In genomic region chr14:55592226-55592625, GRCm38 (mm10) we compare ENCODE assay signal across 8 mouse cellular contexts. TPM values are rescaled to one million over a fixed set of nuclear protein-coding genes. Genes with fewer than 3 reads are reported as not detected.
A peak's percentile ranks its signal among the peaks of the same experiment; 100 is the strongest.
DNase-seq lines count a peak whose midpoint lies in the region; ATAC-seq and TF ChIP-seq lines count a peak whose summit lies in the region.

No protein-coding gene starts in this region.

- TF ChIP-seq POLR2A in embryonic fibroblast, embryonic 13.5 days (IDR thresholded peaks at IDR 0.05; ENCODE audit: low read depth, low read length) = no peak

- peak overlapping the region; percentile 90 for H3K9ac ChIP-seq in kidney, embryonic 16.5 days (replicated peaks; ENCODE audit: low read length)
- H3K9ac ChIP-seq in neural tube, embryonic 12.5 days = peak overlapping the region; percentile 86

- H3K4me3 ChIP-seq in embryonic fibroblast, embryonic 13.5 days (ENCODE audit: insufficient read depth, low read length) = peak overlapping the region; percentile 78
- peak overlapping the region; percentile 97 for H3K4me3 ChIP-seq in kidney, embryonic 16.5 days (ENCODE audit: low read length)
- peak overlapping the region; percentile 87 for H3K4me3 ChIP-seq in neural tube, embryonic 12.5 days

- peaks cover 45% of the 10 kb centered on the region for H3K36me3 ChIP-seq in kidney, embryonic 16.5 days (ENCODE audit: insufficient read depth, low read length)
- peaks cover 46% of the 10 kb centered on the region for H3K36me3 ChIP-seq in neural tube, embryonic 12.5 days

- DNase-seq in spleen, adult 12 weeks (ENCODE audit: low spot score) = peak; percentile 14
- no peak for DNase-seq in spleen, postnatal 14 days (ENCODE audit: low spot score in 2 of 2)
- no peak for DNase-seq in layer of hippocampus, adult 9-10 months (ENCODE audit: low spot score)
- no peak for DNase-seq in layer of hippocampus, adult 11-12 months (ENCODE audit: low spot score)
- no peak for DNase-seq in spleen, adult 18-20 months

- no peak for ATAC-seq in kidney, embryonic 16.5 days (ENCODE audit: low FRiP score, low TSS enrichment)
- ATAC-seq in neural tube, embryonic 12.5 days (ENCODE audit: low FRiP score, low read depth) = no peak

- H3K27ac ChIP-seq in embryonic fibroblast, embryonic 13.5 days (ENCODE audit: insufficient read depth, low read length) = no peak overlapping the region
- H3K27ac ChIP-seq in kidney, embryonic 16.5 days (ENCODE audit: low read length) = peak overlapping the region; percentile 100
- H3K27ac ChIP-seq in neural tube, embryonic 12.5 days = 0 out of 2 replicates have a peak overlapping the region, but pooled peaks have one; percentile 64

- no peaks in the 10 kb centered on the region for H3K27me3 ChIP-seq in kidney, embryonic 16.5 days (ENCODE audit: insufficient read depth, low read length)
- H3K27me3 ChIP-seq in neural tube, embryonic 12.5 days (replicated peaks) = no peaks in the 10 kb centered on the region

- H3K4me2 ChIP-seq in kidney, embryonic 16.5 days (replicated peaks; ENCODE audit: low read depth, low read length) = peak overlapping the region; percentile 78
- peak overlapping the region; percentile 98 for H3K4me2 ChIP-seq in neural tube, embryonic 12.5 days (replicated peaks)

- no peaks in the 10 kb centered on the region for H3K9me3 ChIP-seq in kidney, embryonic 16.5 days (ENCODE audit: low read length)
- no peaks in the 10 kb centered on the region for H3K9me3 ChIP-seq in neural tube, embryonic 12.5 days

- WGBS in kidney, embryonic 16.5 days = 2% methylated on average over 16 of the region's 16 CpGs
- WGBS in neural tube, embryonic 12.5 days = 5% methylated on average over 16 of the region's 16 CpGs

- 0 out of 2 replicates have a peak, but pooled peaks cover 4% of the 10 kb centered on the region for H3K4me1 ChIP-seq in embryonic fibroblast, embryonic 13.5 days (ENCODE audit: control insufficient read depth, insufficient read depth, low read length)
- H3K4me1 ChIP-seq in kidney, embryonic 16.5 days (ENCODE audit: insufficient read depth, low read length) = peaks cover 16% of the 10 kb centered on the region
- peaks cover 29% of the 10 kb centered on the region for H3K4me1 ChIP-seq in neural tube, embryonic 12.5 days

- no peak for TF ChIP-seq CTCF in embryonic fibroblast, embryonic 13.5 days (IDR thresholded peaks at IDR 0.05; ENCODE audit: borderline replicate concordance, insufficient read depth, low read length)

RNA-seq across cellular contexts. Expression of gene Rnf31, which starts 0.7 kb away (rescaled TPM):
- 17.0 and 24.7 TPM in 2 replicates for polyA plus RNA-seq in embryonic fibroblast, embryonic 13.5 days (2011; ENCODE audit: insufficient read length, low read depth, missing spikeins)
- 21.3 and 26.2 TPM in 2 replicates for polyA plus RNA-seq in kidney, embryonic 16.5 days (2015; fragmentation: Nextera tagmentation; extraction: Ambion mirVana)
- 17.8 and 21.0 TPM in 2 replicates for polyA plus RNA-seq in neural tube, embryonic 12.5 days (2016; fragmentation: Nextera tagmentation; extraction: Ambion mirVana)

RNA-seq across cellular contexts. Expression of gene Psme2, which starts 1.3 kb away (rescaled TPM):
- polyA plus RNA-seq in embryonic fibroblast, embryonic 13.5 days (2011; ENCODE audit: insufficient read length, low read depth, missing spikeins) = 169 and 242 TPM in 2 replicates
- polyA plus RNA-seq in kidney, embryonic 16.5 days (2015; fragmentation: Nextera tagmentation; extraction: Ambion mirVana) = 207 and 226 TPM in 2 replicates
- polyA plus RNA-seq in neural tube, embryonic 12.5 days (2016; fragmentation: Nextera tagmentation; extraction: Ambion mirVana) = 212 and 223 TPM in 2 replicates

RNA-seq across cellular contexts. Expression of gene Emc9, which starts 7.1 kb away (rescaled TPM):
- 8.9 and 10.0 TPM in 2 replicates for polyA plus RNA-seq in embryonic fibroblast, embryonic 13.5 days (2011; ENCODE audit: insufficient read length, low read depth, missing spikeins)
- polyA plus RNA-seq in kidney, embryonic 16.5 days (2015; fragmentation: Nextera tagmentation; extraction: Ambion mirVana) = 9.3 and 9.5 TPM in 2 replicates
- 8.9 and 12.7 TPM in 2 replicates for polyA plus RNA-seq in neural tube, embryonic 12.5 days (2016; fragmentation: Nextera tagmentation; extraction: Ambion mirVana)

RNA-seq across cellular contexts. Expression of gene Irf9, which starts 11.1 kb away (rescaled TPM):
- 24.2 and 33.2 TPM in 2 replicates for polyA plus RNA-seq in embryonic fibroblast, embryonic 13.5 days (2011; ENCODE audit: insufficient read length, low read depth, missing spikeins)
- polyA plus RNA-seq in kidney, embryonic 16.5 days (2015; fragmentation: Nextera tagmentation; extraction: Ambion mirVana) = 16.8 and 17.7 TPM in 2 replicates
- polyA plus RNA-seq in neural tube, embryonic 12.5 days (2016; fragmentation: Nextera tagmentation; extraction: Ambion mirVana) = 8.8 and 9.0 TPM in 2 replicates

RNA-seq across cellular contexts. Expression of gene Psme1, which starts 14.3 kb away (rescaled TPM):
- polyA plus RNA-seq in embryonic fibroblast, embryonic 13.5 days (2011; ENCODE audit: insufficient read length, low read depth, missing spikeins) = 87.2 and 116 TPM in 2 replicates
- 156 and 168 TPM in 2 replicates for polyA plus RNA-seq in kidney, embryonic 16.5 days (2015; fragmentation: Nextera tagmentation; extraction: Ambion mirVana)
- 120 and 128 TPM in 2 replicates for polyA plus RNA-seq in neural tube, embryonic 12.5 days (2016; fragmentation: Nextera tagmentation; extraction: Ambion mirVana)
